Mouse (Mus musculus) bone marrow, adult 2 months (tissue): ENCODE measurements around the gene Aif1. TPM values are rescaled to one million over a fixed set of nuclear protein-coding genes. Genes with fewer than 3 reads are reported as not detected.
A peak's percentile ranks its signal among the peaks of the same experiment; 100 is the strongest.

Experiments
- H3K27ac ChIP-seq: fragments of 200-500 bp; 2 replicates; pipeline ENCODE4 v1.5.1; 2012; ENCODE audit warnings: low read depth, mild to moderate bottlenecking, control low read depth, inconsistent platforms, low read length; ENCODE audit not compliant: control insufficient read depth, poor library complexity, insufficient read depth
- H3K4me1 ChIP-seq: fragments of 200-500 bp; 2 replicates; pipeline ENCODE4 v1.6.1; 2011; ENCODE audit warnings: low read length; ENCODE audit not compliant: control insufficient read depth, insufficient read depth
- H3K4me3 ChIP-seq: fragments of 200-500 bp; replicated peaks from 2 replicates; pipeline ENCODE3; 2011; ENCODE audit warnings: mild to moderate bottlenecking, low read depth, low read length, control low read depth; ENCODE audit not compliant: control insufficient read depth
- CTCF ChIP-seq: fragments of 200-500 bp; IDR thresholded peaks from 2 replicates; pipeline ENCODE4 v1.5.1; 2011; ENCODE audit warnings: low read length, control low read depth; ENCODE audit not compliant: control insufficient read depth, insufficient read depth
- POLR2A ChIP-seq: fragments of 200-500 bp; IDR thresholded peaks from 2 replicates; pipeline ENCODE4 v1.6.1; 2011; ENCODE audit warnings: low read depth, mild to moderate bottlenecking, control low read depth, low read length, borderline replicate concordance; ENCODE audit not compliant: control insufficient read depth
- WGBS: fragments of 180-500 bp; shearing (Covaris S2); methylation state at CpG from one replicate; pipeline ENCODE4 v1.1.7; 2018; 5-methylcytosine and 5-hydroxymethylcytosine counted together
- polyA plus RNA-seq: library from polyadenylated mRNA; stranded (reverse); fragments of >200 nt; gene quantifications from 2 replicates; pipeline ENCODE4 v1.2.4, GENCODE M21; 2011; ENCODE audit warnings: low replicate concordance; ENCODE audit not compliant: missing spikeins, insufficient read depth, insufficient read length

The Aif1 gene
- polyA plus RNA-seq, 1 experiment: 48.9 TPM

GRCm38 (mm10) chr17:35135591-35136320, 40.1 kb downstream of the Aif1 start:
- no peak for TF ChIP-seq POLR2A
- no peak for TF ChIP-seq CTCF
- Histone ChIP-seq H3K4me1 (no peaks in the 10 kb centered on the region; the same call in 1 of the 2 replicates), H3K4me3 (peak overlapping the region; percentile 97), H3K27ac (peak overlapping the region; percentile 96)
- under 1% methylated on average over 43 of the region's 43 CpGs for WGBS

GRCm38 (mm10) chr17:35134801-35135590, 40.9 kb downstream of the Aif1 start, which contains the start of gene Bag6:
Bag6 (plus strand) TSS chr17:35135178.
- Histone ChIP-seq H3K27ac (peak within 1 kb of the TSS; percentile 96), H3K4me1 (no peaks in the 10 kb centered on the region; the same call in 1 of the 2 replicates), H3K4me3 (peak within 1 kb of the TSS; percentile 97)
- under 1% methylated on average over 66 of the region's 66 CpGs for WGBS
- no peak for TF ChIP-seq CTCF
- peak; percentile 21; the same call in 1 of the 2 replicates for TF ChIP-seq POLR2A

DNA sequence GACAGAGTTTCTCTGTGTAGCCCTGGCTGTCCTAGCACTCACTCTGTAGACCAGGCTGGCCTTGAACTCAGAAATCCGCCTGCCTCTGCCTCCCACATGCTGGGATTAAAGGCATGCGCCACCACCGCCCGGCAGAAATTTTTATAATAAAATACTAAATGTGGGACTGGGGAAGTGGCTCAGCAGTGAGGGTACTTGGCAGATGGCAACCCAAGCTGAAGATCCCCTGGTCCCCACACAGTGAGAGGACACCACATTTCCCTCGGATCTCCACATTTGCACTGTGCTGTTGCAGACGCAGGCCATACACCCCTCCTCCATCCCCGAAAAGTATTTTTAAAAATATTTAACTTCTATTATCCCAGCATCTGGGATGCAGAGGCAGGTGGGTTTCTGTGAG, 42.4 kb downstream of the Aif1 start:
- H3K27ac ChIP-seq: no peak overlapping the region
- WGBS: 90% methylated on average over 7 of the region's 7 CpGs
- H3K4me3 ChIP-seq: no peak overlapping the region
- no peaks in the 10 kb centered on the region; the same call in 1 of the 2 replicates for H3K4me1 ChIP-seq
- TF ChIP-seq CTCF (no peak), POLR2A (no peak)

- Histone ChIP-seq H3K27ac (no peak overlapping the region), H3K4me1 (no peaks in the 10 kb centered on the region; the same call in 1 of the 2 replicates), H3K4me3 (no peak overlapping the region)
- TF ChIP-seq POLR2A: no peak
- no peak for TF ChIP-seq CTCF
- WGBS: 86% methylated on average over 3 of the region's 3 CpGs
Measured at GRCm38 (mm10) chr17:35132174-35132560, 43.7 kb downstream of the Aif1 start.

DNA sequence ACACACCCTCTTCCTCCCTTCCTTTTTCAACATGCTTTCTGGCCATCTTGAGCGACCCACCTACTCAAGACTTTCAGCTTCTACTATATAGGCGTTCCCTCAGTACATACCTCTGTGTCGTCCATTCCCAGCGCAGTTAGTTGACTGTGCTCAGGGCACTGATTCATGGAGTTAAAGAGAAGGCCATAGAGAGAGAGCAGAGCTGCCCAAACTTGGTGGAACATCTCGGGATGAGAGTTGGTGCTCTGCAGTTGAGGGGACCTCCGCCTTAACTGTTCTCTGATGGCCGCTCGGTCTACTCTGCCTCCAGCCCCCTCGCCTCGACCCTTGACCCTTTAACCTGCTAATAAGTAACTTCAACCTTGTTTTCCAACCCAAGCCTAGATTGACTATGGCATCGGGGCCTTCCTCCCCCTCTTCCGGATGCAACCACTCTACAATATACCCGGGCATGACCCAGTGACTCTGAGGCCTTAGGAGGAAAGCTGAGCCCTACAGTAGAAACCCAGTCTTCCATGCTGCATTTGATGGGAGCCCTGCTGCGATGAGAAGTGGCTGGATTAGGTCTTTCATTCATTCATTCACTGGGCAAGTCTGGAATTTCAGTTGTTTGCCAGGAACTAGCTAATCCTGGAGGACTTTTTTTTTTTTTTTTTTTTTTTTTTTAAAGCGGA, 44.2 kb downstream of the Aif1 start, which contains the start of gene Apom:
Gene Apom (minus strand): TSS at position 551 of the 674 bp plus-strand sequence.
- H3K4me3 ChIP-seq: no peak within 1 kb of the TSS

DNA sequence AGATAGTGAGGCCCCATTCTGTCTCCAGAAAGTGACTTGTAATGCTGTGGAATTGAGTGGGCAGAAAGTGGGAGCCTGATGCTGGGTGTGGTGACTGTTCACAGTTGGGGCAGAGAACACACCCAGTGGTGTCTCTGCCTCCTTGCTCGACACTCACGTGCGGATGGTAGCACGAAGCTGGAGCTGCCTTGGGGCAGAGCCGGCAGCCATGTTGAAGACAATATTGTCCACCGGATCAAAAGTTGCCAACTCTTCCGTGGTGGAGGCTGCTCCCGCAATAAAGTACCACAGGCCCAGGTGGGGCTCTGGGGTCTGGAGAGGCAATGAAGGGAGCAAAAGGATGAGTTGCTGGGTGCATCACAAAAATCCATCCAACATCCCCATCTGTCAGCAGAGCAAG, 44.8 kb downstream of the Aif1 start:
- 84% methylated on average over 8 of the region's 8 CpGs for WGBS
- Histone ChIP-seq H3K4me3 (no peak overlapping the region), H3K27ac (no peak overlapping the region), H3K4me1 (no peaks in the 10 kb centered on the region; the same call in 1 of the 2 replicates)
- TF ChIP-seq POLR2A (no peak), CTCF (no peak)

More for the DNA sequence above, 44.2 kb downstream of the Aif1 start, which contains the start of gene Apom:
- no peak within 1 kb of the TSS for H3K27ac ChIP-seq
- WGBS: 81% methylated on average over 15 of the region's 15 CpGs
- TF ChIP-seq POLR2A (no peak), CTCF (no peak)
- H3K4me1 ChIP-seq: no peaks in the 10 kb centered on the region; the same call in 1 of the 2 replicates

DNA sequence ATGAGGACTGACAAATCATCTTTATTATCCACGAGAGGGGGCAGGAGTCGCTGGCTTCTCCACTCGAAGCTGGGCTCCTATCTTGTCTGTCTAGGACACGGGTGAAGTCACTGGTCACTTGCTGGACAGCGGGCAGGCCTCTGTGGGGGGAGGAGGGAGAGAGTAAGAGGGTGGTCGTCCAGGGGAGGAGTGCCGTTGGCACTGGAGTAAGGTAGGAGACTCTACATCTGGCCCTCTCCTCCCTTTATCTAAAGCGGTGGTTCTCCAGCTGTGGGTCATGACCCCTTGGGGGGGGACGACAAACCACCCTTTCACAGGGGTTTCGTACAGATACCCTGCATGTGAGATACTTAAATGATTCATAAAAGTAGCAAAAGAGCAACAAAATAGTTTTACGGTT, 46.9 kb downstream of the Aif1 start:
- Histone ChIP-seq H3K4me3 (no peak overlapping the region), H3K4me1 (peaks cover 2% of the 10 kb centered on the region; the same call in 1 of the 2 replicates), H3K27ac (no peak overlapping the region)
- no peak for TF ChIP-seq CTCF
- no peak for TF ChIP-seq POLR2A
- 82% methylated on average over 11 of the region's 11 CpGs for WGBS
